Mouse (Mus musculus): ENCODE results near the gene Prkd1.

DNA sequence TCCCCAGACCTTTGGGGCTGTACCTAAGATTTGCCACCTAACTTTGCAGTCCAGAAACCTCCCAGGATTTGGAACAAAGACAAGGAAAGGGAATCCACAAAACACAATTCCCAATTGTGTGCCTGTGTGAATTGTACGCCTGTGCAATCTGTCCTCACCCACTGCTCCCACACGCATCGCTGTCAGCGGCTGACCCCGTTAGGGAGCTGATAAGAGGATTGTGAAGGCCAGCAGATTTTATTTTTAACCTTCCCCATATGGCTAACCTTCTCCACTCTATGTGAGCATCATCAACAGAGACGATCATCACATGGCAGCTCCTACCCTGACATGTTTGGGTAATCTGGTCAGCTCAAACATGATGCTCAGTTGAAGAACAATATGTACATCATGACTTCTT lies 34.6 kb downstream of the Prkd1 start:
- TF ChIP-seq CTCF (IDR thresholded peaks at IDR 0.05; ENCODE audit: control insufficient read depth, insufficient read depth, insufficient read length) = no peak
- TF ChIP-seq FOSL1 (IDR thresholded peaks at IDR 0.05; ENCODE audit: insufficient read depth, low read length, poor library complexity, severe bottlenecking) = no peak
- TF ChIP-seq MYOD1 (IDR thresholded peaks at IDR 0.05; ENCODE audit: control insufficient read depth, insufficient read length, low read depth) = no peak
- TF ChIP-seq USF1 (IDR thresholded peaks at IDR 0.05; ENCODE audit: low read depth) = no peak
- TF ChIP-seq MAX (IDR thresholded peaks at IDR 0.05) = no peak
